Mouse (Mus musculus): ENCODE results near the gene Dpp6.

Dpp6 gene

DNA sequence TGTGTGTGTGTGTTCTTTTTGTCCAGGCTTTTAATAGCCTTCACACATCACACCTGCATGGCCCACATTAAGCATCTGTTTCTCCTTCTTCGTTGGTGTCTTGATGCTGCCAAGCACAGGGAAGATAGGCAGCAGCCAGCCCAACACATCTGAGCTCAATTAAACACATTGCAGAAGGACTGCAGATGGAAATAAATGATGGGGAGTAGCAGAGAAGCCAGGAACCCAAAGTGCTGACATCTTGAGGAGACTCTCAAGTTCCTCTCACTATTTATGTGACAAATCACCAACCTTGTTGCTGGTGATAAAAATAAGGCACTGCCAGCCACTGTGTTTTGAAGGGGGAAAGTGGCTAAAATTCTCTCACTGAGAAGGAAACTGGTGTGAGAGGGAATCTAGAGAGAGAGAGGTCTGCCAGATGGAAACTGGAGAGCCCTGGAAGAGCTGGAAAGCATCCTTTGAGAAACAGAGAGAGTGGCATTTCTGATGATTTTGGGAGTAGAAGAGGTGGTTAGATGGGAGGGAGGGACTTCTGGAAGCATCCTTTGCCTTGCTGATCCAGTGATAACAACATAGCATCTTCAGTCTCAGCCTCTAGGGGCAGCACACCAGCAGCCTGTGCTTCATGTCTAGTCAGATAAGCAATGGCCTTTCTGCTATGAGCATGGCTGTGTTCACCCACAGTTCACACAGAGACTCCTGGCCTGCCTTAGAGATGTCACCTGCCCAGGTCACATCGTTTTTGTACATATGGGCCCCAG is 383.8 kb downstream of the Dpp6 start:
- DNase-seq (ENCODE audit: low read depth): no peak

DNA sequence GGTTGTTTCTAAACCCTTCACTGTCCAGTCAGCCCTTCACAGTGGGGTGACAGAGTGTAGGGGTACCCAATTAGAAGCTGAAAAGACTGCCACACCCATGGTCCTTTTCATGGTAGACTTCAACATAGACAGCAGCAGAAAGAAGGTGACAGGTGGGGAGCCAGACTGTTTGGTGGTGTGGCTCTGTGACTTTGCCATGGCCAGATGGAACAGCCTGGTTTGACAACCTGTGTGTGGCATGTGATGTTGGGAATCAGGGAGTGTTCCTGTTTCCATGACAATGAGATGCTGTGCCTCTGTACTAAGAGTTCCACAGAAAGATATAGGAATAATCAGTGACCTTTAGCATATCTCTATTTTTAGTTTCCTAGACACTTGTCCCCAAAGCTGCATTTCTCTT is 386.1 kb downstream of the Dpp6 start:
- DNase-seq (ENCODE audit: low read depth): no peak

DNA sequence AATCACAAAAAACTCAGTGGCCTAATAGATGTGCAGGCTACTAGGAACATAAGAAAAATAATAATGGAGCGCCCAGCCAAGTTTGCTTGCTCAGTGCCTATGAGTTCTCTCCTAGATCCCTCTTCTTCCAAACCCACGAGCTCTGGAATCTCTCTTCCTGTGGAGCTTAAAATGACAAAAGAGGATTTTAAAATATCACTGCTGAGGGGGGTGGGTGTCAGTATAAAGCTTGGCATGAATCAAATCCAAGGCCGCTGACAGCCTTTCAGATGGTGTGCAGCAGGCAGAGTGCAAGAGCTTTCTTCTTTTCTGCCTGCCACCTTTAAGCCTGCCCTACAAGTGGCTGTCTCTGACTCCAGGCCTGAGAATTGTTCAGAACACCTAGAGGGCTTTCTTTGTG is 387.7 kb downstream of the Dpp6 start:
- no peak for DNase-seq (ENCODE audit: low read depth)

- no peak for DNase-seq (ENCODE audit: low read depth)
Observed at GRCm38 (mm10) chr5:27205754-27206153, 388.8 kb downstream of the Dpp6 start.

DNA sequence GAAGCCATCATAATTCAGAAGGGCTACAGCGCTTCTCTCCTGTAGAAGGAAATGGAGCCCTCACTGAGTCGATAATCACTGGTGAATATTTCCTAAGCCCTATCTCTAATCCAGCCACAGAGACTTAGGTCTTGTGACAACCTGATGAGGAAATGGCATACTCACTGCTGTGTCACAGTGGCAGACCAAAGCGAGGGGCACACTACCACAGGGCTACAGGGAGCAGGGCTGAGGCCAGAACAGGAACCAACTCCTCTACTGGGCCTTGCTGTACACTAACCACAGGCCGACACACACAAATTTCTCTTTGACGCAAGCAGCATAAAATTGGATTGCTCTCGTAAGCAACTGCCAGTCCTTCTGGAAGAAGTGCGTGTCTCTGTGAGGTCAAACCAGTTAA is 389.2 kb downstream of the Dpp6 start:
- no peak for DNase-seq (ENCODE audit: low read depth)

- no peak for DNase-seq (ENCODE audit: low read depth)
Observed at GRCm38 (mm10) chr5:27220116-27220515, 403.1 kb downstream of the Dpp6 start.

DNA sequence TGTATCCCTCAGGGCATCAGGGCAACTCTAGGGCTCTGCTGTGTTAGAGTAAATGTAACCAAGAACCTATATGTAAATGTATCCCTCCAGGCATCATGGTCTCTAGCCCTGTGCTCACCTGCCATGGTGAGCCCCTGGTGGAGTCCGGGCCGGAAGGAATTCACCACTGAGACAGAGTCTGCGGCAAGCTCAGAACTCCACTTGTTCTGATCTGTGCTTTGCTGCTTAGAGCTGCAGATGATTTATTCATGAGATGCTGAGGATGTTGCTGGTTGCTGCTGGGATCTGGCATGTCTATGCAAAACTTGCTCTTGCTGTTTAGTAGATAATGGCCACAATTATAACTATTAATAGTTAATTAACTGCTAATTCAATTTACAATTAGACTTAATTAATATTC is 425.1 kb downstream of the Dpp6 start:
- no peak for DNase-seq (ENCODE audit: low read depth)

GRCm38 (mm10) chr5:27243226-27243625 is 426.2 kb downstream of the Dpp6 start:
- no peak for DNase-seq (ENCODE audit: low read depth)

DNA sequence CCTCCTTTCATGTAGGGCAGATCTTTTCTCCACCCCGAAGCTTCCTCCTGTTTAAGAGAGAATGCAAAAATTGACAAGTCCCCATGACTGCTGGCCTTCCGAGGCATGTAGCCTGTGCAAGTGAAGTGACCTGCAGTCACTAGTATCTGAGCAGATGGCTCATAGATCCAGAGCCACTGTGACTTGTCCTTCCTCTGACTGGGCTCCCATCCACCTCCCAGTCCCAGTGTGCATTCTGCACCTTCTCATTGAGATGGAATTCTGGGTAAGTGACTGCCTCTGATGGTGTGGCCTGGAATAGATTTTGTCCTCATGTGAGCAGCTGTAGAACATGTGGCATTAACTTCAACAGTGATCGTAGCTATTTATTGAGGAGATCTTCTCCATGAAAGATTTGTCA is 430.8 kb downstream of the Dpp6 start:
- no peak for DNase-seq (ENCODE audit: low read depth)

DNA sequence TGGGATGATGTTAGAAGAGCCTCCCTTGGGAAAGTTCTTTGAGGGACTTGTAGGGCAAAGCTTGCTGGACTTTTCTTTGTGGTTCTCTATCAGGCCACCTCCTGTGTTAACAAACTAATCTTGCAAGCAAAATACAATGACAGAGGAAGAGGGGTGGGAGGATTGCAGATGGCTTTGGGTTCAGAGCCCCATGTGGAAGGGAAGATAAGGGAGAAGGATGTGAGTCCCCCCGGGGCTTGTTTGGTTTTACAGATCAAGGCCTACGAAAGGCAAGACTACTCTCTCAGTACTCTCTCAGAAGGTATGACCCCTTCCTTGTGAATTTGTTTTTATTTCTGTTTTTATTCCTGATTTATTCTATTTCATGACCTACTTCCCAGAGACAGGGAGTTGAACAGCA is 431.7 kb downstream of the Dpp6 start:
- no peak for DNase-seq (ENCODE audit: low read depth)

- DNase-seq (ENCODE audit: low read depth): no peak
Observed at GRCm38 (mm10) chr5:27249951-27250350, 432.9 kb downstream of the Dpp6 start.

DNA sequence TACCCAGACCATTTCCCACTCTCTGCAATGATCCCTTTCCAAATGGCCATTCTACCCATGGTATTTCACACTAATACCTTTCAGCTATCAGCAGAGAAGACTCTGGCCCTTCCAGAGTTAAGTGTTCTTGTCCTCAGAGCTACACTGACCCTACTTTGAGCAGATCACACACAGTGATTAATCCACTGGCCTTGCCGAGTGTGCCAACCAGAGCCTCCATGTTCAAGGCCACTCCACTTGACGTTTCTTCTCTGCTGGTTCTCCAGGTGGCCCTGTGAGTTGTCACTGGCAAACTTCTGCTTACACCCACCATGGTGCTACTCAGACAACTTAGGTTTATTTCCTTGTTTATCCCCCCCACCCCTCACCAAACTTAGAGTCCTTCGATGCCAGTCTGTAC is 433.9 kb downstream of the Dpp6 start:
- no peak for DNase-seq (ENCODE audit: low read depth)

GRCm38 (mm10) chr5:27251361-27251760 is 434.4 kb downstream of the Dpp6 start:
- DNase-seq (ENCODE audit: low read depth): no peak

DNA sequence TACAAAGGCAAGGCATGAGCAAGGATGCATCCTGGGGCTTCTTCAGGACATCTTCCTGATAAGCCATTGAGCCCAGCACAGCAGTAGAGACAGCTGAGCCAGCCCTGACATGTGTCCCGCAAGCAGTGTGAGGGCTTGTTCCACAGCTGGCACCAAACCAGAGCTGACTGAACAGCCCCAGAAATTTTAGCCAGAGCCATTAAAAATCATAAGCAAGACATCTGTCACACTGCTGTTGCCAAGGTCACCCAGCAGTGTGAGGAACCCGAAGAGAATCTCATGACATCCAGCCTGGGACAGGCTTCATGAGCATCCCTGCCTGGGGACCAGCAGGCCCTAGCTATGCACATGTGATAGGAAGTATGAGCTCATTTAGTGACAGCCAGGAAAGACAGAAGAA is 438.2 kb downstream of the Dpp6 start:
- no peak for DNase-seq (ENCODE audit: low read depth)

GRCm38 (mm10) chr5:27258636-27259035 is 441.6 kb downstream of the Dpp6 start:
- no peak for DNase-seq (ENCODE audit: low read depth)

DNA sequence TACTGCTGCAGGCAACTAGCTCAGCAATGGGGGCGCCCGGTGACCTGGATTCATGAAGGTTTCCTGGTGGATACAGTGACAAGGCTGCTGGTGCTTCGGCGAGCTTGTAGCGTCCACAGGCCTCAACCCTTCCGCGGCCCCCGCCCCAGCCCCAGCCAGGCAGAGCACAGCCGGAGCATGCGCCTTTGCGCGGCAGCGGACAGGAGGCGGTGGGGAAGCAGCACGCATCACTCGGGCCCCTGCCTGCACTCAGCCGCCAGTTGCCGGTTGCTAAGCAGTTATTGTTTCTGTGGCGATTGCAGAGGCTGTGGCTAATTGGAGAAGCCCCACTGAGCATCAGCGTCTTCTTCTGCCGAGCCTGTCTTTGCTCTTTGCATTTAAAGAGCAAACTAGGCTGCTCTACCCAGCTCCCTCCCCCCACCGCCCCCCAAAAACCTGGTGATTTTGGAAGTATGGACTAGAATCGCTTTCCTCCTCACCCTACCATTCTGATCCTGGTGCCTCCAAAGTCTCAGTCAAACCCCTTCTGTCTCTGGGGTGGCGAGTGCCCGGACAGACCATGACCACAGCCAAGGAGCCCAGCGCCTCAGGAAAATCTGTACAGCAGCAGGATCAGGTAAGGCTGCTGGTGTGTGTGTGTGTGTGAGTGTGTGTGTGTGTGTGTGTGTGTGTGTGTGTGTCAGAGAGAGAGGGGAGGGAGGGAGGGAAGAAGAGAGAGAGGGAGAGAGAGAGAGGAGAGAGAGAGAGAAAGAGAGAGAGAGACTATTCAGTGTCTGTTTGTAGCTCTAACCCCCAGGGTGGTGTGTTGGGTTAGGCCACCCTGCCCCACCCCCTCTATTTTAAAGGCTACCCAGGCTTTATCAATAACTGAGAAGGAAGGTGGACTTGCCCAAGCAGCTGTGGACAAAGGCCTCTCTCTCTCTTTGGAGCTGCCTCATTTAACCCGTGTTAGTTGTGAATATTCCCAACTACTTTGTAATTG is 445.0 kb downstream of the Dpp6 start:
- no peak for DNase-seq (ENCODE audit: low read depth)

DNA sequence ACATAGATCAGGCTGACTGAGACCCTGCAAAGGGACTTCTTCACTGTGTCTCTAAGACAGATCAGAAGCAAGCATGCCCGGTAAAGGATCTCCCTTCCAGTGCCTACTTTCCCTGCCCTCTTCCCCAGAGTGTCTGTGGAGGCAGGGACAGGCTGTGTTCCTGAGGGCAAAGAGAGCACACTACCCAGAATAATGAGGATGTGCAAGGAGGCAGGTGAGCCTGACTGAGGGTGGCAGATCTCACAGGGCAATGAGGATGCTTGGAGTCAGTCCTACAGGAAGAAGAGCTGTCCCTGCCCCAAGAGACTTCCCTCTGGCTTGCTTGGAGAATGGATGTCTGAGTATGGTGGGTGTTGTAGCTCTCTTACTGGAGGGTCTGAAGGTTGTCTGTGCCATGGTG is 445.7 kb downstream of the Dpp6 start:
- DNase-seq (ENCODE audit: low read depth): no peak

DNA sequence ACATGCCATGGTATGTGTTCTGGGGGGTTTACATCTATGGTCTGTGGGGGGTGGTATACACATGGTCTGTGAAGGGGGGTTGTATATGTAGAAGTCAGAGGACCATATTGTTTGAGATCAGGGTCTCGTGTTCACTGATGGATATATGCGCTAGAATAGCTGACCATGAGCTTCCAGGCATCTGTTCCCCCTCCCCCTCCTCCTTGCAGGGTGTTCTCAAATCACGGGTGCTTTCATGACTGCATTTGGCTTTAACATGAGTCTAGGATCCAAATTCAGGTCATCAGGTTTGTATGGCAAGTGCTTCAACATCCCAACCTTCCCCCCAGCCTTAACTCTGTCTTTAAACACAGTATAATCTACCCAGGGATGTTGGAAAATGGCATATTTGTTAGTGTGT is 448.3 kb downstream of the Dpp6 start:
- DNase-seq (ENCODE audit: low read depth): no peak

DNA sequence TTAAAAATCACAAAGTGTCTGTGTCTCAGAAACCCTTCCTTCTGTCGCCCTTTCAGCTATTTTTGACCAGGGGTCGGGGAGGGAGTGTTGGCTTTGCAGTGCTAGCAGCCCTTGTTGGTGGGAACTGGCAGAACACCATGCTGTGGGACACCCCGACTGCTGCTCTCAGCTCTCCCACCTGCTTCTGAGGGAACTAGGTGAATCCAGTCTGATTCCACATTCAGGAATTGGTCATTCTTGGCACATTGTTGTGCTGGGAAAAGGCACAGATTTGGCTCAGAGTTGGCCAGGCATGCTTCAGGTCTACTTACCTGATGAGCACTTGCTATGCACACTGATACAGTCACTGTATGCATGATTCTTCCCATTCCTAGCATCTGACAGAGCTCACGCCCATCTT is 454.3 kb downstream of the Dpp6 start:
- no peak for DNase-seq (ENCODE audit: low read depth)

DNA sequence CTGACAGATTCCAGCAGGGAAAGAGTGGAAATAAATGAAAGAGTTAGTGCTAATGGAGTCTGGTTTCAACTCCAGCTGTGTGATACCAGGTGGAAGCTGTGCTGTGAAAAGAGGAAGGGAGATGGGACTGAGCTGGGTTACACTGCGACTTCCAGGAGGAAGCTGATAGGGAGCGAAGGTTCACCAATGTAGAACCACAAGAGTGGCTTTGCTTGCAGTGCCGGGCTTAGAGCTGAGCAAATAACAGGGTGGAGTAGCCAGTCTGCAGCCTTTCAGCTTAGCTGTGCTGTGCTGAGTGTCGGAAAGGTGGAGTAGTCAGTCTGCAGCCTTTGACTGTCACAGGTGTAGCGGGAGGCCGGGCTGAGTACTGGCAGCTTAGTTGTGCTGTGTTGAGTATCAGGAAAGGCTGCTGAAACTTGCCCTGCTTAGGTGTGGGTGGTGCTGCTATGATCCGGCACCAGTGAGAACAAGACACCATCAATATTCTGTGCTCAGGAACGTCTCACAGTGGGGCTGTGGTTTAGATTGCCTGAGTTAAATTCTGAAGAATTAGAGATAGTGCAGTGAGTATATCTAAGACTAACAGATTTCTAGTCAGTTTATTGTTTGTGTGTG is 457.9 kb downstream of the Dpp6 start:
- DNase-seq (ENCODE audit: low read depth): no peak

DNA sequence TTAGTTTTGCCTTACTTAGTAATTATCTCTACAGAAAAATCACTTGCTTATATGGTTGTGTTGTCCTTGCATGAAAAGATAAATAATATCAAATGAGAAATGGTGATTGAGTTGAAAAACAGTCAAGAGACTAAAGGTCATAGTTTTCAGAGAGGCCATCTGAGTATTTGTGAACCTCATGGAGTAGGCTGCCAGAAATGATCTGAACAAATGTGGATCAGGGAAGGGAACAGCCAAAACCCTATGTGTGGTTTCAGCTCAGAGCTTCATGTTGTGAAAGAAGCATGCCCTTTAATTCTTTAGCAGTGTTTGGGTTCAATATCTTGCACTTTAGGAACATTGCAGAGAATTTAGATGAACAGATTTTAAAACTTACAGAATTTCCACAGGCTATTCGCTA is 458.9 kb downstream of the Dpp6 start:
- no peak for DNase-seq (ENCODE audit: low read depth)

DNA sequence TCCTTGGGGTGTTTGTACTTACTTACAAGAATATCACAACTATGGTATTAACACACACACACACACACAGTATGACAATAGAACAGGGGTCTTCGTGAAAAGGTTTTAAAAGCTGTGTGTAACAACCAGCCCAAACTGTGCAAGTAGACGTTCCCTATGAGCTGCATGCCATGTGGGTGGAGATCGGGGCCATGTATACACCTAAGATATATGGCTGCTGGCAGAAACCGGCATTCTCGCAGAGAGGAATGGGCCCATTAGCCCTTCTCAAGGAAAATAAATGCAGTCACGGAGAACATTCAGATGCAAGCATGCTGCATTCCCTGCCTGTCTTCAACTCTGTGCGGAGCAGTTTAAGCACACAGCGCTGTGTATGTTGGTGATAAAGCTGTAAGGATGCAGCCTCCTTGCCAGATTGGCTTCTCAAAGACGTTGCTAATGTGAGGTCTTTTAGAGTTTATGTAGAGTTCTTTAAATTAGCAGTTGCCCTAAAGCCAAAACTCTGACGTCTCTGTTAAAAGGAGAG is 461.2 kb downstream of the Dpp6 start:
- DNase-seq (ENCODE audit: low read depth): no peak

DNA sequence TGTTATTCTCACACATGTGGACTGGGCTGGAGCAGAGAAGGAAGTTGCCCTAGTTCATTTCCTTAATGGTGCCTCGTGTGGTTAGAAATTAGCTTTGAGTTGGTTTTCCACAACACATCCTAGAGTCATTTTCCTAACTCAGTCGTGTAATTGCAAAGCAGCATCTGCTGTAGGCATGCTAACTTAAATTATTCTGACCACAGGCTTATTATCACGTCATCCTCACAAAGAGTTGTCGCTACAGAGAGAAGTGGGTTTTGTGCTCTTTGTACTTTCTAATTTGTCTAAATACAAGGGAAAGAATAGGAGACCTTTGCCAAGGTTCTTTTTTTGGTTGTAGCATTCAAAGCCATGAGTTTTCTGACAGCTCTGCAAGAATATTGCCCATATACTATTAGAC is 469.9 kb downstream of the Dpp6 start:
- no peak for DNase-seq (ENCODE audit: low read depth)

Measured in naive thymus-derived CD4-positive, alpha-beta T cell, adult 2 months (primary cell).